11 mouse cellular contexts compared by ENCODE assay signal in genomic region chr16:11198467-11198866, GRCm38 (mm10). TPM values are rescaled to one million over a fixed set of nuclear protein-coding genes. Genes with fewer than 3 reads are reported as not detected.
DNase-seq lines count a peak whose midpoint lies in the region; ATAC-seq and TF ChIP-seq lines count a peak whose summit lies in the region.
"Had no signal": no experiment of that assay in that cellular context is flagged by ENCODE, and none has a peak within 500 bp of the region (broad histone marks: within the 10 kb centered on the region; RNA-seq: fewer than 3 reads in every experiment).

No protein-coding gene starts in this region.

- H3K4me1 ChIP-seq in limb, embryonic 10.5 days = peaks cover 25% of the 10 kb centered on the region
- H3K4me1 ChIP-seq in midbrain, postnatal 0 days (ENCODE audit: insufficient read depth, low read length) = no peaks in the 10 kb centered on the region

- H3K9me3 ChIP-seq in limb, embryonic 10.5 days (replicated peaks) = no peaks in the 10 kb centered on the region
- no peaks in the 10 kb centered on the region for H3K9me3 ChIP-seq in midbrain, postnatal 0 days (ENCODE audit: low read length)

- 27% methylated on average over 2 of the region's 2 CpGs for WGBS in limb, embryonic 10.5 days
- WGBS in midbrain, postnatal 0 days = 75% methylated on average over 2 of the region's 2 CpGs

- peaks cover 84% of the 10 kb centered on the region for H3K36me3 ChIP-seq in limb, embryonic 10.5 days
- H3K36me3 ChIP-seq in midbrain, postnatal 0 days (ENCODE audit: insufficient read depth, low read length) = peaks cover 61% of the 10 kb centered on the region

- no peak overlapping the region for H3K4me2 ChIP-seq in midbrain, postnatal 0 days (ENCODE audit: low read depth, low read length, poor library complexity, severe bottlenecking)

- H3K27me3 ChIP-seq in limb, embryonic 10.5 days (ENCODE audit: low read depth, poor library complexity, severe bottlenecking) = no peaks in the 10 kb centered on the region
- no peaks in the 10 kb centered on the region for H3K27me3 ChIP-seq in midbrain, postnatal 0 days (ENCODE audit: insufficient read depth, low read length)

- peak overlapping the region; percentile 12; the same call in 1 of the 2 replicates for H3K4me3 ChIP-seq in limb, embryonic 10.5 days
- no peak overlapping the region for H3K4me3 ChIP-seq in midbrain, postnatal 0 days (ENCODE audit: low read depth, low read length)

- ATAC-seq in midbrain, postnatal 0 days (ENCODE audit: low FRiP score) = no peak

- peak; percentile 11 to 15 for DNase-seq in kidney, postnatal 4 days
- DNase-seq in kidney, adult 18-20 months = no peak
- peak; percentile 72 for DNase-seq in c-Kit-positive CD71-positive TER-119-positive erythroid progenitor cells, embryonic 14.5 days (ENCODE audit: low spot score)
- DNase-seq in limb, embryonic 10.5 days (ENCODE audit: low spot score) = peak; percentile 83
- peak; percentile 74 for DNase-seq in mesoderm, embryonic 11.5 days (ENCODE audit: low read depth, low spot score)
- no peak for DNase-seq in thymus, adult 18-20 months
- DNase-seq in layer of hippocampus, postnatal 36 days = no peak
- no peak for DNase-seq in midbrain, postnatal 0 days (ENCODE audit: low spot score)
- DNase-seq: cerebellum, postnatal 25 days; kidney, adult 2 months; right cerebral cortex, postnatal 25 days had no signal

- no peak overlapping the region for H3K9ac ChIP-seq in midbrain, postnatal 0 days (replicated peaks; ENCODE audit: low read length, poor library complexity, severe bottlenecking)

- no peak for TF ChIP-seq CTCF in midbrain, postnatal 0 days (IDR thresholded peaks at IDR 0.05)

- peak overlapping the region; percentile 62; the same call in 1 of the 2 replicates for H3K27ac ChIP-seq in limb, embryonic 10.5 days
- no peak overlapping the region for H3K27ac ChIP-seq in midbrain, postnatal 0 days (ENCODE audit: low read depth, low read length)

RNA-seq across cellular contexts. Expression of gene Rsl1d1, which starts 4.7 kb away (rescaled TPM):
- polyA plus RNA-seq in limb, embryonic 10.5 days (2016; fragmentation: Nextera tagmentation; extraction: Ambion mirVana) = 278 and 326 TPM in 2 replicates
- 10 to 100 TPM; 51.9 to 57.7 TPM for total RNA-seq in layer of hippocampus, postnatal 36 days (2021)
- total RNA-seq in midbrain, postnatal 0 days (2014; rRNA removed) = 54.6 and 85.5 TPM in 2 replicates
- 124 and 140 TPM in 2 replicates for polyA plus RNA-seq in midbrain, postnatal 0 days (2015; fragmentation: Nextera tagmentation; extraction: Ambion mirVana)

RNA-seq across cellular contexts. Expression of gene Zc3h7a, which starts 22.3 kb away (rescaled TPM):
- 61.9 and 71.3 TPM in 2 replicates for polyA plus RNA-seq in limb, embryonic 10.5 days (2016; fragmentation: Nextera tagmentation; extraction: Ambion mirVana)
- 10 to 100 TPM; 70.6 to 99.7 TPM for total RNA-seq in layer of hippocampus, postnatal 36 days (2021)
- 33.3 and 63.4 TPM in 2 replicates for total RNA-seq in midbrain, postnatal 0 days (2014; rRNA removed)
- polyA plus RNA-seq in midbrain, postnatal 0 days (2015; fragmentation: Nextera tagmentation; extraction: Ambion mirVana) = 35.6 and 40.9 TPM in 2 replicates

RNA-seq across cellular contexts. Expression of gene Gspt1, which starts 55.7 kb away (rescaled TPM):
- polyA plus RNA-seq in limb, embryonic 10.5 days (2016; fragmentation: Nextera tagmentation; extraction: Ambion mirVana) = 103 and 117 TPM in 2 replicates
- total RNA-seq in layer of hippocampus, postnatal 36 days (2021) = 10 to 100 TPM; 89.2 to 91.2 TPM
- total RNA-seq in midbrain, postnatal 0 days (2014; rRNA removed) = 60.9 and 74.1 TPM in 2 replicates
- polyA plus RNA-seq in midbrain, postnatal 0 days (2015; fragmentation: Nextera tagmentation; extraction: Ambion mirVana) = 36.4 and 39.0 TPM in 2 replicates

Comparison
In these comparisons a context has a peak if more than half of its experiments do, and no peak if none do; other contexts are left out.
1. DNase-seq: peak in kidney, postnatal 4 days (2 of 2), c-Kit-positive CD71-positive TER-119-positive erythroid progenitor cells, embryonic 14.5 days (single experiment), limb, embryonic 10.5 days (single experiment) and mesoderm, embryonic 11.5 days (single experiment); none in kidney, adult 18-20 months (single experiment), thymus, adult 18-20 months (0 of 2), layer of hippocampus, postnatal 36 days (0 of 2) and midbrain, postnatal 0 days (single experiment).